Mouse (Mus musculus): ENCODE results near the gene Osm.

GRCm38 (mm10) chr11:4197691-4198090, 38.5 kb upstream of the Osm start:
- no peak for TF ChIP-seq CTCF (IDR thresholded peaks at IDR 0.05; ENCODE audit: low read depth)
- TF ChIP-seq EP300 (IDR thresholded peaks at IDR 0.05; ENCODE audit: low read depth): no peak
